Mouse (Mus musculus) liver, embryonic 14.5 days (tissue): ENCODE measurements around the gene Tet3.
A peak's percentile ranks its signal among the peaks of the same experiment; 100 is the strongest.

Experiments used
- CTCF ChIP-seq: IDR thresholded peaks from 2 replicates; pipeline ENCODE4 v1.5.1; 2016; ENCODE audit warnings: antibody characterized with exemption, low read depth, control low read depth
- EP300 ChIP-seq: IDR thresholded peaks from 2 replicates; pipeline ENCODE4 v1.6.1; 2016; ENCODE audit warnings: antibody characterized with exemption, low read depth

- TF ChIP-seq CTCF (no peak), EP300 (peak; percentile 64)
Observed at GRCm38 (mm10) chr6:83506258-83507167, 47.6 kb upstream of the Tet3 start, which contains the start of gene Dguok.
